Mouse (Mus musculus): Measurements from ENCODE around the gene Gm5936. TPM values are rescaled to one million over a fixed set of nuclear protein-coding genes. Genes with fewer than 3 reads are reported as not detected.
"Not testable (repeated sequence)": the region's sequence is repeated elsewhere in the genome, so short reads cannot be mapped to it uniquely, and the experiment has no call there.

Gene Gm5936
- polyA plus RNA-seq (2015; fragmentation: Nextera tagmentation; extraction: Ambion mirVana) = not detected in 2 replicates

- not testable (repeated sequence) for H3K4me3 ChIP-seq (replicated peaks; ENCODE audit: low read length); H3K36me3 ChIP-seq (ENCODE audit: control insufficient read depth, insufficient read depth, low read length); H3K9ac ChIP-seq (ENCODE audit: low read length); H3K27me3 ChIP-seq (ENCODE audit: control insufficient read depth, insufficient read depth, low read length); H3K4me2 ChIP-seq (ENCODE audit: low read depth, low read length); ATAC-seq (ENCODE audit: insufficient read depth, low FRiP score); H3K4me1 ChIP-seq (ENCODE audit: control insufficient read depth, insufficient read depth, low read length); H3K27ac ChIP-seq (ENCODE audit: low read length); H3K9me3 ChIP-seq (replicated peaks; ENCODE audit: control insufficient read depth, low read length)
- WGBS = 46% methylated on average over 3 of the region's 5 CpGs
Observed at GRCm38 (mm10) chrX:74836842-74837522, at the start of gene Gm5936. Gene Gm5936 (plus strand): TSS chrX:74837196.

- H3K36me3 ChIP-seq (ENCODE audit: control insufficient read depth, insufficient read depth, low read length); H3K9me3 ChIP-seq (replicated peaks; ENCODE audit: control insufficient read depth, low read length); ATAC-seq (ENCODE audit: insufficient read depth, low FRiP score); H3K4me3 ChIP-seq (replicated peaks; ENCODE audit: low read length); H3K27me3 ChIP-seq (ENCODE audit: control insufficient read depth, insufficient read depth, low read length); H3K27ac ChIP-seq (ENCODE audit: low read length); H3K4me1 ChIP-seq (ENCODE audit: control insufficient read depth, insufficient read depth, low read length); H3K4me2 ChIP-seq (ENCODE audit: low read depth, low read length); H3K9ac ChIP-seq (ENCODE audit: low read length): not testable (repeated sequence)
- 78% methylated on average over 12 of the region's 12 CpGs for WGBS
Observed at GRCm38 (mm10) chrX:74856104-74856503, 19.1 kb downstream of the Gm5936 start.

GRCm38 (mm10) chrX:74880123-74880522 is 43.1 kb downstream of the Gm5936 start:
- not testable (repeated sequence) for H3K4me3 ChIP-seq (replicated peaks; ENCODE audit: low read length); H3K27me3 ChIP-seq (ENCODE audit: control insufficient read depth, insufficient read depth, low read length); H3K36me3 ChIP-seq (ENCODE audit: control insufficient read depth, insufficient read depth, low read length); ATAC-seq (ENCODE audit: insufficient read depth, low FRiP score); H3K9me3 ChIP-seq (replicated peaks; ENCODE audit: control insufficient read depth, low read length); H3K4me1 ChIP-seq (ENCODE audit: control insufficient read depth, insufficient read depth, low read length); H3K27ac ChIP-seq (ENCODE audit: low read length); H3K4me2 ChIP-seq (ENCODE audit: low read depth, low read length); H3K9ac ChIP-seq (ENCODE audit: low read length)
- 46% methylated on average over 4 of the region's 6 CpGs for WGBS

Other genes starting within 250 kb of the Gm5936 start
- gene Olfr1325, start 244.5 kb upstream of the Gm5936 start, polyA plus RNA-seq (2015; fragmentation: Nextera tagmentation; extraction: Ambion mirVana) = not detected in 2 replicates
- gene Gm5640, start 191.6 kb upstream of the Gm5936 start, polyA plus RNA-seq (2015; fragmentation: Nextera tagmentation; extraction: Ambion mirVana) = not detected in 2 replicates
- not detected in 2 replicates for gene Gm6890, start 96.3 kb upstream of the Gm5936 start, polyA plus RNA-seq (2015; fragmentation: Nextera tagmentation; extraction: Ambion mirVana)
- 3.4 TPM in 2 replicates for gene Gab3, start 248.3 kb downstream of the Gm5936 start, polyA plus RNA-seq (2015; fragmentation: Nextera tagmentation; extraction: Ambion mirVana)